Mouse (Mus musculus) forebrain, embryonic 14.5 days (tissue): ENCODE results near the gene Mcm2. TPM values are rescaled to one million over a fixed set of nuclear protein-coding genes. Genes with fewer than 3 reads are reported as not detected.
A peak's percentile ranks its signal among the peaks of the same experiment; 100 is the strongest.

ENCODE experiments used
- ATAC-seq: fragments of 200-750 bp; cut with Nextera tagmentation; 2 replicates; pipeline ENCODE4 v1.8.0; 2017; ENCODE audit warnings: mild to moderate bottlenecking, moderate library complexity
- DNase-seq: peaks from one replicate; pipeline ENCODE4 v3.0.0-alpha.2; 2015; ENCODE audit warnings: low spot score
- H3K27ac ChIP-seq: fragments of 300-500 bp; sonication (generic); 2 replicates; pipeline ENCODE4 v1.5.1; 2014; ENCODE audit warnings: low read depth, mild to moderate bottlenecking, control low read depth, low read length, moderate library complexity
- H3K27me3 ChIP-seq: fragments of 300-500 bp; sonication (generic); replicated peaks from 2 replicates; pipeline ENCODE4 v1.6.1; 2014; ENCODE audit warnings: low read length, control low read depth, mixed read lengths; ENCODE audit not compliant: control insufficient read depth, insufficient read depth
- H3K36me3 ChIP-seq: fragments of 300-500 bp; sonication (generic); 2 replicates; pipeline ENCODE4 v1.6.1; 2014; ENCODE audit warnings: low read length, control low read depth; ENCODE audit not compliant: control insufficient read depth, insufficient read depth
- H3K4me1 ChIP-seq: fragments of 300-500 bp; sonication (generic); 2 replicates; pipeline ENCODE4 v1.6.1; 2014; ENCODE audit warnings: antibody characterized with exemption, low read length, control low read depth; ENCODE audit not compliant: control insufficient read depth, insufficient read depth
- H3K4me2 ChIP-seq: fragments of 300-500 bp; sonication (generic); 2 replicates; pipeline ENCODE4 v1.6.1; 2014; ENCODE audit warnings: mild to moderate bottlenecking, control low read depth, low read length
- H3K4me3 ChIP-seq: fragments of 300-500 bp; sonication (generic); 2 replicates; pipeline ENCODE4 v1.5.1; 2014; ENCODE audit warnings: low read depth, low read length, control low read depth
- H3K9ac ChIP-seq: fragments of 300-500 bp; sonication (generic); 2 replicates; pipeline ENCODE4 v1.6.1; 2014; ENCODE audit warnings: mild to moderate bottlenecking, low read length, control low read depth, moderate library complexity
- H3K9me3 ChIP-seq: fragments of 300-500 bp; sonication (generic); replicated peaks from 2 replicates; pipeline ENCODE4 v1.6.1; 2016; ENCODE audit warnings: low read length, control low read depth, mixed read lengths; ENCODE audit not compliant: control insufficient read depth
- WGBS: fragments of 180-500 bp; shearing (Covaris S2); extraction: QIAGEN DNeasy Blood & Tissue Kit; methylation state at CpG from one replicate; pipeline ENCODE4 v1.1.7; 2014; 5-methylcytosine and 5-hydroxymethylcytosine counted together
- polyA plus RNA-seq: library from polyadenylated mRNA; unstranded; fragments of >200 nt; fragmentation: Nextera tagmentation; extraction: Ambion mirVana; gene quantifications from 2 replicates; pipeline ENCODE4 v1.2.1, GENCODE M21; 2014

The Mcm2 gene
- polyA plus RNA-seq, 1 experiment from 2014 or later = 82.8 TPM

- ATAC-seq (no peak), DNase-seq (no peak)
- Histone ChIP-seq H3K9me3 (no peaks in the 10 kb centered on the region), H3K4me1 (no peaks in the 10 kb centered on the region), H3K36me3 (peaks cover 88% of the 10 kb centered on the region), H3K9ac (no peak overlapping the region), H3K4me3 (no peak overlapping the region), H3K4me2 (no peak overlapping the region), H3K27me3 (no peaks in the 10 kb centered on the region), H3K27ac (no peak overlapping the region)
- 53% methylated on average over 9 of the region's 9 CpGs for WGBS
These were observed 41.3 kb downstream of the Mcm2 start for GRCm38 (mm10) chr6:88857249-88857648.

GRCm38 (mm10) chr6:88855636-88856035, 42.9 kb downstream of the Mcm2 start:
- Histone ChIP-seq H3K27me3 (no peaks in the 10 kb centered on the region), H3K27ac (no peak overlapping the region), H3K9me3 (no peaks in the 10 kb centered on the region), H3K9ac (no peak overlapping the region), H3K4me1 (no peaks in the 10 kb centered on the region), H3K4me2 (no peak overlapping the region), H3K4me3 (no peak overlapping the region), H3K36me3 (peaks cover 77% of the 10 kb centered on the region)
- 23% methylated on average over 5 of the region's 5 CpGs for WGBS
- DNase-seq = peak; percentile 82
- ATAC-seq = 0 out of 2 replicates have a peak, but pooled peaks have one; percentile 32

- peaks cover 76% of the 10 kb centered on the region for H3K36me3 ChIP-seq
- H3K4me3 ChIP-seq = no peak overlapping the region
- ATAC-seq (no peak), DNase-seq (no peak)
- no peak overlapping the region for H3K9ac ChIP-seq
- no peak overlapping the region for H3K4me2 ChIP-seq
- H3K27ac ChIP-seq = no peak overlapping the region
- H3K9me3 ChIP-seq = no peaks in the 10 kb centered on the region
- no peaks in the 10 kb centered on the region for H3K27me3 ChIP-seq
- H3K4me1 ChIP-seq = no peaks in the 10 kb centered on the region
- 84% methylated on average over 5 of the region's 5 CpGs for WGBS
These were observed 44.1 kb downstream of the Mcm2 start for GRCm38 (mm10) chr6:88854509-88854908.

DNA sequence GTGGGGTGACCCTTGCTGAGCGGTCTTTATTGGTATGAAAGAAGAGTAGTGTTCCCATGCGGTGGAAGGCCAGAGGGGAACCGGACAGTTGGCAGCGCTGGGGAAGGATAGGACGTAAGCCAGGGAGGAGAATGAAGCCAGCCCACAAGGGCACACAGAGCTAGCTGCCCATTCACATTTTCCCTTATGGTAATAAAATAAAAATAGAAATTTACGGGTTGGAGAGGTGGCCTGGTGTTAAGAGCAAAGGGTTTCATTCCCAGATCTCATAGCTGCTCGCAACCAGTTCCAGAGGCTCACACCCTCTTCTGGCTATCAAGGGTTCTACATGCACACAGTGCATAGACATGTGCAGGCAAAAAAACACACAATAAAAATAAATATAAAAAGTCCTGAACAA, 48.5 kb downstream of the Mcm2 start:
- H3K36me3 ChIP-seq = peaks cover 83% of the 10 kb centered on the region
- DNase-seq (no peak), ATAC-seq (no peak)
- 89% methylated on average over 7 of the region's 7 CpGs for WGBS
- no peaks in the 10 kb centered on the region for H3K27me3 ChIP-seq
- no peaks in the 10 kb centered on the region for H3K4me1 ChIP-seq
- H3K4me3 ChIP-seq = no peak overlapping the region
- H3K27ac ChIP-seq = no peak overlapping the region
- no peaks in the 10 kb centered on the region for H3K9me3 ChIP-seq
- no peak overlapping the region for H3K9ac ChIP-seq
- no peak overlapping the region for H3K4me2 ChIP-seq

GRCm38 (mm10) chr6:88849270-88849669, 49.3 kb downstream of the Mcm2 start:
- Histone ChIP-seq H3K27me3 (no peaks in the 10 kb centered on the region), H3K4me1 (no peaks in the 10 kb centered on the region), H3K27ac (no peak overlapping the region), H3K4me2 (no peak overlapping the region), H3K4me3 (no peak overlapping the region), H3K9ac (no peak overlapping the region), H3K36me3 (peaks cover 83% of the 10 kb centered on the region), H3K9me3 (no peaks in the 10 kb centered on the region)
- ATAC-seq = no peak
- WGBS = 44% methylated on average over 4 of the region's 4 CpGs
- DNase-seq = no peak

DNA sequence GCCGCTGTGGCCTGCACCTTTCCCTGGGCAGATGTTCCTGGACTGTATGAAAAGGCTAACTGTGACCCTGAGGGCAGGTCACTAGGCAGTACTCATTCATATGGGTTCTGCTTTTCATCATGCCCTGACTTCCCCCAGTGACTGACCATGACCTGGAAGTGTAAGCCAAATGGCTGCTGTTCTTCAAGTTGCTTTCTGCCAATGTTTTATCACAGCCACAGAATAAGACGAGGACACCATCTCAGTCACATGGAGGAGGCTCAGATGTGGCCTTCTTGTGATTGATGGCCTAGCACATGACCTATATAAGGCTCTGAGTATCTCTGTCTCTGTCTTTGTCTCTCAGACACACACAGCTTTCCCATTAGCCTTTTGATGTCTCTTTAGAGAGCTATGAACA, 51.0 kb downstream of the Mcm2 start:
- Histone ChIP-seq H3K9me3 (no peaks in the 10 kb centered on the region), H3K4me1 (no peaks in the 10 kb centered on the region), H3K27me3 (no peaks in the 10 kb centered on the region), H3K27ac (no peak overlapping the region), H3K4me3 (no peak overlapping the region), H3K4me2 (no peak overlapping the region), H3K36me3 (peaks cover 76% of the 10 kb centered on the region), H3K9ac (no peak overlapping the region)
- DNase-seq = no peak
- ATAC-seq = no peak
- WGBS = 76% methylated on average over 2 of the region's 2 CpGs

GRCm38 (mm10) chr6:88844901-88845565, 53.5 kb downstream of the Mcm2 start:
- Histone ChIP-seq H3K27ac (no peak overlapping the region), H3K36me3 (peaks cover 62% of the 10 kb centered on the region), H3K4me1 (peaks cover 5% of the 10 kb centered on the region), H3K9ac (no peak overlapping the region), H3K4me3 (no peak overlapping the region), H3K4me2 (no peak overlapping the region), H3K9me3 (no peaks in the 10 kb centered on the region), H3K27me3 (no peaks in the 10 kb centered on the region)
- ATAC-seq (no peak), DNase-seq (no peak)
- WGBS = 87% methylated on average over 7 of the region's 7 CpGs

GRCm38 (mm10) chr6:88843781-88844725, 54.5 kb downstream of the Mcm2 start:
- no peak overlapping the region for H3K9ac ChIP-seq
- no peak overlapping the region for H3K27ac ChIP-seq
- no peak overlapping the region for H3K4me2 ChIP-seq
- H3K27me3 ChIP-seq = no peaks in the 10 kb centered on the region
- peaks cover 5% of the 10 kb centered on the region for H3K4me1 ChIP-seq
- no peaks in the 10 kb centered on the region for H3K9me3 ChIP-seq
- H3K36me3 ChIP-seq = peaks cover 57% of the 10 kb centered on the region
- 81% methylated on average over 9 of the region's 9 CpGs for WGBS
- ATAC-seq = no peak
- H3K4me3 ChIP-seq = no peak overlapping the region
- DNase-seq = no peak

DNA sequence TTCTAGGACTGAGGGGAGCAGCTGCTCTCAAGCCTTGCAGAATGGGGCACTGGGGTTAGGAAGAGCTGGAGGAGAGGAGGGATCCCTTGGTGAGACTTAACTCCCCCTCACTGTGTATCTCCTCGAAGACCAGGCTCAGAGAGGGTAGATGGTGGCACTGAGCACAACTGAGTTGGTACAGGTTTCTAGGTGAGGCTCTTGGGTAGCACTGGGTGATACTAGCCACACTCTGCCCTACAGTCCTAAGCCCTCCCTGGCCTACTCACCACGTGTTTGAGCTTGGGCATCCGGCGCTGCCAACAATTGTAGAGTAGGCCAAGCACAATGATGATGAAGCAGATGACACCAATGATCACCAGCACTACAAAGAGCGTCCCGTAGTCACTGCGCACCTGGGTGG, 55.3 kb downstream of the Mcm2 start:
- Histone ChIP-seq H3K4me2 (peak overlapping the region; percentile 85), H3K4me3 (no peak overlapping the region)
- 68% methylated on average over 7 of the region's 7 CpGs for WGBS

More for the DNA sequence above, 55.3 kb downstream of the Mcm2 start:
- Histone ChIP-seq H3K9me3 (no peaks in the 10 kb centered on the region), H3K27me3 (no peaks in the 10 kb centered on the region), H3K36me3 (peaks cover 56% of the 10 kb centered on the region), H3K4me1 (peaks cover 5% of the 10 kb centered on the region), H3K27ac (peak overlapping the region; percentile 85; the same call in 1 of the 2 replicates), H3K9ac (peak overlapping the region; percentile 70; the same call in 1 of the 2 replicates)
- no peak for ATAC-seq
- no peak for DNase-seq
